Mouse (Mus musculus) hindbrain, embryonic 16.5 days (tissue): Measurements from ENCODE around the gene Ppm1l. TPM values are rescaled to one million over a fixed set of nuclear protein-coding genes. Genes with fewer than 3 reads are reported as not detected.
A peak's percentile ranks its signal among the peaks of the same experiment; 100 is the strongest.

Experiments
- ATAC-seq: fragments of 200-750 bp; cut with Nextera tagmentation; 2 replicates; pipeline ENCODE4 v1.8.0; 2017; ENCODE audit warnings: moderate TSS enrichment, moderate library complexity
- H3K27ac ChIP-seq: fragments of 300-500 bp; sonication (generic); 2 replicates; pipeline ENCODE4 v1.5.1; 2014; ENCODE audit warnings: low read depth, mild to moderate bottlenecking, control low read depth, low read length, moderate library complexity
- H3K27me3 ChIP-seq: fragments of 300-500 bp; sonication (generic); replicated peaks from 2 replicates; pipeline ENCODE4 v1.6.1; 2014; ENCODE audit warnings: low read length; ENCODE audit not compliant: control insufficient read depth, insufficient read depth
- H3K36me3 ChIP-seq: fragments of 300-500 bp; sonication (generic); 2 replicates; pipeline ENCODE4 v1.6.1; 2014; ENCODE audit warnings: mild to moderate bottlenecking, low read length, moderate library complexity, mixed read lengths; ENCODE audit not compliant: control insufficient read depth, insufficient read depth
- H3K4me1 ChIP-seq: fragments of 300-500 bp; sonication (generic); 2 replicates; pipeline ENCODE4 v1.6.1; 2014; ENCODE audit warnings: low read depth, low read length; ENCODE audit not compliant: control insufficient read depth, insufficient read depth
- H3K4me2 ChIP-seq: fragments of 300-500 bp; sonication (generic); 2 replicates; pipeline ENCODE4 v1.6.1; 2014; ENCODE audit warnings: mild to moderate bottlenecking, low read length, control low read depth, moderate library complexity
- H3K4me3 ChIP-seq: fragments of 300-500 bp; sonication (generic); 2 replicates; pipeline ENCODE4 v1.5.1; 2014; ENCODE audit warnings: mild to moderate bottlenecking, low read length, control low read depth, moderate library complexity
- H3K9ac ChIP-seq: fragments of 300-500 bp; sonication (generic); 2 replicates; pipeline ENCODE4 v1.6.1; 2014; ENCODE audit warnings: low read depth, mild to moderate bottlenecking, control low read depth, low read length, moderate library complexity
- H3K9me3 ChIP-seq: fragments of 300-500 bp; sonication (generic); 2 replicates; pipeline ENCODE4 v1.6.1; 2014; ENCODE audit warnings: mild to moderate bottlenecking, low read length, moderate library complexity; ENCODE audit not compliant: control insufficient read depth
- WGBS: fragments of 180-500 bp; shearing (Covaris S2); extraction: QIAGEN DNeasy Blood & Tissue Kit; methylation state at CpG from one replicate; pipeline ENCODE4 v1.1.7; 2014; 5-methylcytosine and 5-hydroxymethylcytosine counted together
- polyA plus RNA-seq: library from polyadenylated mRNA; unstranded; fragments of >200 nt; fragmentation: Nextera tagmentation; extraction: Ambion mirVana; gene quantifications from 2 replicates; pipeline ENCODE4 v1.2.1, GENCODE M21; 2015

Gene Ppm1l
- polyA plus RNA-seq, 1 experiment from 2014 or later, result 19.1 TPM

GRCm38 (mm10) chr3:69458756-69459155, 142.1 kb downstream of the Ppm1l start:
- Histone ChIP-seq H3K9ac (no peak overlapping the region), H3K4me1 (no peaks in the 10 kb centered on the region), H3K27ac (no peak overlapping the region), H3K27me3 (no peaks in the 10 kb centered on the region), H3K4me3 (no peak overlapping the region), H3K9me3 (no peaks in the 10 kb centered on the region), H3K36me3 (no peaks in the 10 kb centered on the region), H3K4me2 (no peak overlapping the region)
- WGBS, result 93% methylated on average over 6 of the region's 6 CpGs
- no peak for ATAC-seq

DNA sequence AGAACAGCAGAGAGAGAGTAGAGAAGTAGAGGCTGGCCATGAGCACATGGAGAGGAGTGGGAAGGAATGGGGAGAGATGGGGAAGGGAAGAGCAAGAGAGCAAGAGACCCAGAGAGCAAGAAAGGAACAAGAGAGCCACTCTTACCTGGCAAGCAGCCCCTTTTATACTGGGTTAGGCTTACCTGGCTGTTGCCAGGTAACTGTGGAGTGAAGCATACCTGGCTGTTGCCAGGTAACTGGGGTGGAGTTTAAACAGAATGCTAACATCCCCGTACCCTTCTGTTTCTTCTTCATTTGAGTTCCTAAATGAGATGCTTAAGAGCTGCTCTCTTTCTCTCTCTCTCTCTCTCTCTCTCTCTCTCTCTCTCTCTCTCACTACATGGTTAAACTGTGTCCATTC, 145.3 kb downstream of the Ppm1l start:
- WGBS, result 75% methylated on average over 1 of the region's 1 CpGs
- H3K4me2 ChIP-seq, result no peak overlapping the region

GRCm38 (mm10) chr3:69465751-69466150, 149.1 kb downstream of the Ppm1l start:
- Histone ChIP-seq H3K4me3 (no peak overlapping the region), H3K9me3 (no peaks in the 10 kb centered on the region), H3K9ac (no peak overlapping the region), H3K4me1 (peaks cover 9% of the 10 kb centered on the region), H3K4me2 (no peak overlapping the region), H3K27ac (no peak overlapping the region), H3K27me3 (no peaks in the 10 kb centered on the region), H3K36me3 (no peaks in the 10 kb centered on the region)
- WGBS, result 93% methylated on average over 4 of the region's 4 CpGs
- ATAC-seq, result no peak

More for the DNA sequence above, 145.3 kb downstream of the Ppm1l start:
- no peak for ATAC-seq
- no peaks in the 10 kb centered on the region for H3K36me3 ChIP-seq
- H3K4me3 ChIP-seq, result no peak overlapping the region
- H3K9ac ChIP-seq, result no peak overlapping the region
- no peaks in the 10 kb centered on the region for H3K9me3 ChIP-seq
- H3K4me1 ChIP-seq, result no peaks in the 10 kb centered on the region
- no peaks in the 10 kb centered on the region for H3K27me3 ChIP-seq
- H3K27ac ChIP-seq, result no peak overlapping the region

DNA sequence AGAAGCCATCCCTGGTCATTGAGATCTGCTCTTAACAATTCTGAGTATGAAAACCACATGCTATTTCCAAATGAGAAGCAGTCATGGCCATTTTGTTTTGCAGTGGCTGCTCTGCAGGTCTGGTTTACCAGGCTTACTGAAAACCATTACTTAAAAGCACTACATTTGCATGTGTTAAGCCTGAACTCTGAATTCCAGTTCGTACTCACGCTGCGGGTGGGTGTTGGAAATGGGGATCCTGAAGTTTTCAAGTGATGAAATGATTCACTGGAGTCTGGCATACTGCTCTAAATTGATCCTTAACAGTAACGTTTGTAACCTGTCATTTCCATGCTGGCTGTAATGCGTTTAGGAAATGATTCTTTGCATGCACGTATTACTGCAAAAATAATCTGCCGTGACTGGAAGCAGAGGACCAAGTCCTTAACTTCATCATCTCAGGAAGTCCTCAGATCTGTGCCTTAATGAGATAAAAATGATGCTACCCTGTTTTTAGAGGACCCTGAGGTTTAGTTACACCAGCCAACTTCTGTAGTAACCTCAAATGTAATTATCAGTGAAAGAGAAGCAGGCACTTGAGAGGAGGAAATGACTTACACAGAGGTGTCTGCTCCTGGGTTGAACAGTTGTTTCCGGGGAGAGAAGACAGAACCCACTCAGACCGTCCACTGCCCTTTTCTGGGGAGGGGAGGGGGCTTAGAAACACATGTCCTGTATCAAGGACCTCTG, 151.8 kb downstream of the Ppm1l start:
- H3K4me1 ChIP-seq, result peaks cover 9% of the 10 kb centered on the region
- no peak overlapping the region for H3K9ac ChIP-seq
- H3K4me2 ChIP-seq, result no peak overlapping the region
- H3K9me3 ChIP-seq, result no peaks in the 10 kb centered on the region
- H3K4me3 ChIP-seq, result no peak overlapping the region
- no peaks in the 10 kb centered on the region for H3K27me3 ChIP-seq
- no peaks in the 10 kb centered on the region for H3K36me3 ChIP-seq
- no peak for ATAC-seq
- WGBS, result 41% methylated on average over 9 of the region's 9 CpGs
- H3K27ac ChIP-seq, result peak overlapping the region; percentile 9; the same call in 1 of the 2 replicates

- Histone ChIP-seq H3K9ac (no peak overlapping the region), H3K27ac (no peak overlapping the region), H3K9me3 (no peaks in the 10 kb centered on the region), H3K36me3 (no peaks in the 10 kb centered on the region), H3K4me2 (no peak overlapping the region), H3K27me3 (no peaks in the 10 kb centered on the region), H3K4me1 (peaks cover 9% of the 10 kb centered on the region), H3K4me3 (no peak overlapping the region)
- WGBS, result 22% methylated on average over 5 of the region's 6 CpGs
- no peak for ATAC-seq
Observed at GRCm38 (mm10) chr3:69469463-69470141, 152.9 kb downstream of the Ppm1l start.

DNA sequence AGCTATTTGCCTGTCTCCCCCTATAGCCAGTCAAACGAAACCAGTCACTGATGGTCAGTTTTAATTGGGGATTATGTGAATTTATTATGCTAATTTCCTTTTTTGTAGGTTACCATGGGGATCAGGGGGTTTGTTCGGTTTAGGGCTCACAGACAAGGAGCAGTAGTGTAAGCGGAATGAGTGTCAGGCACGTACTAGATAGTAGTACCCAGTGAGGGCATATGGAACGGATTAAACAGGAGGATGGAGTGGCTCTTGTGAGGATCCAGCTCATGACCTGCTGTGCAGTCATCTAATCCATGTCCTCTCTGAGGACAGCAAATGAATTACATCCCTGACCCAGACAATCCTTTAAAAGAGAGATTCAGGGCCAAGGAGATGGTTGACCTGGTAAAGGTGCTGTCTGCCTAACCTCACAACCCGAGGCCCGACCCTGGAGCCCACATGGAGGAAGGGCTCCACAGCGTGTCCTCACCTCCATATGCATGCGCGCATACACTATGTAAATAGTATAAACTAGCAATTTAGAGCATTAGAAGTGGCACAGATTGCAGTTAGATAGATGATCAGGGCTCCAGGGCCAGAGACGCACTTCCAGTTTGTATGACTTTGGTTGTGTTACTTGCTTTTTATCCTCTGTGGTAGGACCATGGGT, 153.6 kb downstream of the Ppm1l start:
- no peak overlapping the region for H3K4me3 ChIP-seq
- H3K27ac ChIP-seq, result no peak overlapping the region
- no peaks in the 10 kb centered on the region for H3K27me3 ChIP-seq
- H3K9me3 ChIP-seq, result no peaks in the 10 kb centered on the region
- H3K4me1 ChIP-seq, result peaks cover 9% of the 10 kb centered on the region
- no peaks in the 10 kb centered on the region for H3K36me3 ChIP-seq
- peak; percentile 60; the same call in 1 of the 2 replicates for ATAC-seq
- H3K9ac ChIP-seq, result no peak overlapping the region
- no peak overlapping the region for H3K4me2 ChIP-seq
- WGBS, result 62% methylated on average over 11 of the region's 11 CpGs

- 0 out of 2 replicates have a peak, but pooled peaks have one; percentile 31 for ATAC-seq
- Histone ChIP-seq H3K9ac (no peak overlapping the region), H3K4me1 (peaks cover 12% of the 10 kb centered on the region), H3K27me3 (no peaks in the 10 kb centered on the region), H3K4me3 (no peak overlapping the region), H3K36me3 (no peaks in the 10 kb centered on the region), H3K9me3 (no peaks in the 10 kb centered on the region), H3K4me2 (0 out of 2 replicates have a peak overlapping the region, but pooled peaks have one; percentile 6), H3K27ac (no peak overlapping the region)
- 50% methylated on average over 12 of the region's 12 CpGs for WGBS
Observed at GRCm38 (mm10) chr3:69475850-69476450, 159.3 kb downstream of the Ppm1l start.

DNA sequence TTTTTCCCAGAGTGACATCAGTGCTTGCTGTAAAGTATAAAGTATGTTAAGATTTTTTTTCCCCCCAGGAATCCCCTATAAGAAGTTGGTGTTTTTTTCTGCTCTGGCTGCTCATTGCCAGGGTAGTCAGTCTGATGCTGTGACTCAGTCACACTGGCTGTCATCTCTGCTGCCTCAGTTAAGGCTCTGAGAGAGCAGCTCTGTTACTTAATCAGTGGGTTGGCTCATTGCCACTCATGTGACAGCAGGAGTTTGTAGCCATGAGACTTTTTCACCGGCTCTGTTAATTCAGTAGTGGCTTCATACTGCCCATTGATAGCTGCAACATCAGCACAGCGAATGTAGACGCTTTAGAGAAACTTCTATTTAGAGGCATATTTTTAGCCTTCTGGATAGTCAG, 163.3 kb downstream of the Ppm1l start:
- Histone ChIP-seq H3K4me2 (no peak overlapping the region), H3K9ac (no peak overlapping the region), H3K4me1 (peaks cover 12% of the 10 kb centered on the region), H3K36me3 (no peaks in the 10 kb centered on the region), H3K9me3 (no peaks in the 10 kb centered on the region), H3K27me3 (no peaks in the 10 kb centered on the region), H3K27ac (no peak overlapping the region), H3K4me3 (no peak overlapping the region)
- WGBS, result 54% methylated on average over 3 of the region's 3 CpGs
- no peak for ATAC-seq

GRCm38 (mm10) chr3:69481835-69482234, 165.2 kb downstream of the Ppm1l start:
- H3K9ac ChIP-seq, result no peak overlapping the region
- no peaks in the 10 kb centered on the region for H3K9me3 ChIP-seq
- 33% methylated on average over 4 of the region's 4 CpGs for WGBS
- H3K4me1 ChIP-seq, result peaks cover 5% of the 10 kb centered on the region; the same call in 1 of the 2 replicates
- no peak overlapping the region for H3K27ac ChIP-seq
- ATAC-seq, result peak; percentile 72
- H3K4me3 ChIP-seq, result no peak overlapping the region
- H3K4me2 ChIP-seq, result no peak overlapping the region
- no peaks in the 10 kb centered on the region for H3K36me3 ChIP-seq
- H3K27me3 ChIP-seq, result no peaks in the 10 kb centered on the region
